Mouse (Mus musculus): Measurements from ENCODE around the gene Adamts17. TPM values are rescaled to one million over a fixed set of nuclear protein-coding genes. Genes with fewer than 3 reads are reported as not detected.

Adamts17 gene
- polyA plus RNA-seq, 1 experiment from 2014 or later: 3.4 TPM

- H3K27me3 ChIP-seq (ENCODE audit: control insufficient read depth, insufficient read depth, low read depth, low read length): no peaks in the 10 kb centered on the region
- no peak overlapping the region for H3K27ac ChIP-seq (ENCODE audit: low read length)
- no peaks in the 10 kb centered on the region for H3K4me1 ChIP-seq (ENCODE audit: control insufficient read depth, insufficient read depth, low read length)
- H3K9me3 ChIP-seq (replicated peaks; ENCODE audit: control insufficient read depth, low read length, poor library complexity, severe bottlenecking): no peaks in the 10 kb centered on the region
- no peak overlapping the region for H3K9ac ChIP-seq (ENCODE audit: low read depth, low read length)
- WGBS: 72% methylated on average over 3 of the region's 3 CpGs
- no peak overlapping the region for H3K4me2 ChIP-seq (ENCODE audit: low read length)
- ATAC-seq: no peak
- H3K4me3 ChIP-seq (ENCODE audit: low read depth, low read length): no peak overlapping the region
- H3K36me3 ChIP-seq (ENCODE audit: control insufficient read depth, insufficient read depth, low read length): no peaks in the 10 kb centered on the region
Measured at GRCm38 (mm10) chr7:66806801-66807200, 32.7 kb upstream of the Adamts17 start.

- ATAC-seq: no peak
- Histone ChIP-seq H3K9me3 (replicated peaks; ENCODE audit: control insufficient read depth, low read length, poor library complexity, severe bottlenecking) (no peaks in the 10 kb centered on the region), H3K4me1 (ENCODE audit: control insufficient read depth, insufficient read depth, low read length) (no peaks in the 10 kb centered on the region), H3K4me2 (ENCODE audit: low read length) (no peak overlapping the region), H3K36me3 (ENCODE audit: control insufficient read depth, insufficient read depth, low read length) (no peaks in the 10 kb centered on the region), H3K9ac (ENCODE audit: low read depth, low read length) (no peak overlapping the region), H3K4me3 (ENCODE audit: low read depth, low read length) (no peak overlapping the region), H3K27ac (ENCODE audit: low read length) (no peak overlapping the region), H3K27me3 (ENCODE audit: control insufficient read depth, insufficient read depth, low read depth, low read length) (no peaks in the 10 kb centered on the region)
- WGBS: 93% methylated on average over 7 of the region's 7 CpGs
Measured at GRCm38 (mm10) chr7:66810436-66810835, 29.1 kb upstream of the Adamts17 start.

- ATAC-seq: no peak
- Histone ChIP-seq H3K9me3 (replicated peaks; ENCODE audit: control insufficient read depth, low read length, poor library complexity, severe bottlenecking) (no peaks in the 10 kb centered on the region), H3K36me3 (ENCODE audit: control insufficient read depth, insufficient read depth, low read length) (no peaks in the 10 kb centered on the region)
Measured at GRCm38 (mm10) chr7:66811294-66811693, 28.2 kb upstream of the Adamts17 start.

GRCm38 (mm10) chr7:66812289-66812688 lies 27.2 kb upstream of the Adamts17 start:
- Histone ChIP-seq H3K36me3 (ENCODE audit: control insufficient read depth, insufficient read depth, low read length) (no peaks in the 10 kb centered on the region), H3K4me2 (ENCODE audit: low read length) (no peak overlapping the region), H3K9ac (ENCODE audit: low read depth, low read length) (no peak overlapping the region), H3K4me3 (ENCODE audit: low read depth, low read length) (no peak overlapping the region), H3K4me1 (ENCODE audit: control insufficient read depth, insufficient read depth, low read length) (no peaks in the 10 kb centered on the region), H3K27ac (ENCODE audit: low read length) (no peak overlapping the region), H3K9me3 (replicated peaks; ENCODE audit: control insufficient read depth, low read length, poor library complexity, severe bottlenecking) (no peaks in the 10 kb centered on the region), H3K27me3 (ENCODE audit: control insufficient read depth, insufficient read depth, low read depth, low read length) (no peaks in the 10 kb centered on the region)
- 89% methylated on average over 4 of the region's 4 CpGs for WGBS
- no peak for ATAC-seq

More at GRCm38 (mm10) chr7:66811294-66811693, 28.2 kb upstream of the Adamts17 start:
- Histone ChIP-seq H3K27me3 (ENCODE audit: control insufficient read depth, insufficient read depth, low read depth, low read length) (no peaks in the 10 kb centered on the region), H3K9ac (ENCODE audit: low read depth, low read length) (no peak overlapping the region), H3K27ac (ENCODE audit: low read length) (no peak overlapping the region), H3K4me2 (ENCODE audit: low read length) (no peak overlapping the region), H3K4me3 (ENCODE audit: low read depth, low read length) (no peak overlapping the region), H3K4me1 (ENCODE audit: control insufficient read depth, insufficient read depth, low read length) (no peaks in the 10 kb centered on the region)
- 86% methylated on average over 1 of the region's 1 CpGs for WGBS

- H3K27ac ChIP-seq (ENCODE audit: low read length): no peak overlapping the region
- no peak overlapping the region for H3K4me2 ChIP-seq (ENCODE audit: low read length)
- H3K36me3 ChIP-seq (ENCODE audit: control insufficient read depth, insufficient read depth, low read length): no peaks in the 10 kb centered on the region
- no peaks in the 10 kb centered on the region for H3K4me1 ChIP-seq (ENCODE audit: control insufficient read depth, insufficient read depth, low read length)
- no peak for ATAC-seq
- whole genome bisulfite sequencing: 67% methylated on average over 9 of the region's 9 CpGs
- no peaks in the 10 kb centered on the region for H3K27me3 ChIP-seq (ENCODE audit: control insufficient read depth, insufficient read depth, low read depth, low read length)
- no peak overlapping the region for H3K9ac ChIP-seq (ENCODE audit: low read depth, low read length)
- no peak overlapping the region for H3K4me3 ChIP-seq (ENCODE audit: low read depth, low read length)
- no peaks in the 10 kb centered on the region for H3K9me3 ChIP-seq (replicated peaks; ENCODE audit: control insufficient read depth, low read length, poor library complexity, severe bottlenecking)
Measured at GRCm38 (mm10) chr7:66812737-66813136, 26.8 kb upstream of the Adamts17 start.

- Histone ChIP-seq H3K27me3 (ENCODE audit: control insufficient read depth, insufficient read depth, low read depth, low read length) (no peaks in the 10 kb centered on the region), H3K4me1 (ENCODE audit: control insufficient read depth, insufficient read depth, low read length) (no peaks in the 10 kb centered on the region), H3K4me2 (ENCODE audit: low read length) (no peak overlapping the region), H3K27ac (ENCODE audit: low read length) (no peak overlapping the region), H3K36me3 (ENCODE audit: control insufficient read depth, insufficient read depth, low read length) (no peaks in the 10 kb centered on the region), H3K9ac (ENCODE audit: low read depth, low read length) (no peak overlapping the region), H3K4me3 (ENCODE audit: low read depth, low read length) (no peak overlapping the region), H3K9me3 (replicated peaks; ENCODE audit: control insufficient read depth, low read length, poor library complexity, severe bottlenecking) (no peaks in the 10 kb centered on the region)
- 64% methylated on average over 1 of the region's 1 CpGs for WGBS
- no peak for ATAC-seq
Measured at GRCm38 (mm10) chr7:66813172-66813571, 26.4 kb upstream of the Adamts17 start.

GRCm38 (mm10) chr7:66815526-66815925 lies 24.0 kb upstream of the Adamts17 start:
- Histone ChIP-seq H3K4me3 (ENCODE audit: low read depth, low read length) (no peak overlapping the region), H3K9me3 (replicated peaks; ENCODE audit: control insufficient read depth, low read length, poor library complexity, severe bottlenecking) (no peaks in the 10 kb centered on the region), H3K36me3 (ENCODE audit: control insufficient read depth, insufficient read depth, low read length) (no peaks in the 10 kb centered on the region), H3K27me3 (ENCODE audit: control insufficient read depth, insufficient read depth, low read depth, low read length) (no peaks in the 10 kb centered on the region), H3K4me1 (ENCODE audit: control insufficient read depth, insufficient read depth, low read length) (no peaks in the 10 kb centered on the region), H3K27ac (ENCODE audit: low read length) (no peak overlapping the region), H3K9ac (ENCODE audit: low read depth, low read length) (no peak overlapping the region), H3K4me2 (ENCODE audit: low read length) (no peak overlapping the region)
- ATAC-seq: no peak
- 85% methylated on average over 6 of the region's 6 CpGs for WGBS

- no peak overlapping the region for H3K9ac ChIP-seq (ENCODE audit: low read depth, low read length)
- H3K4me2 ChIP-seq (ENCODE audit: low read length): no peak overlapping the region
- no peaks in the 10 kb centered on the region for H3K27me3 ChIP-seq (ENCODE audit: control insufficient read depth, insufficient read depth, low read depth, low read length)
- no peaks in the 10 kb centered on the region for H3K4me1 ChIP-seq (ENCODE audit: control insufficient read depth, insufficient read depth, low read length)
- no peak for ATAC-seq
- no peaks in the 10 kb centered on the region for H3K9me3 ChIP-seq (replicated peaks; ENCODE audit: control insufficient read depth, low read length, poor library complexity, severe bottlenecking)
- WGBS: 25% methylated on average over 6 of the region's 6 CpGs
- H3K27ac ChIP-seq (ENCODE audit: low read length): no peak overlapping the region
- H3K4me3 ChIP-seq (ENCODE audit: low read depth, low read length): no peak overlapping the region
- no peaks in the 10 kb centered on the region for H3K36me3 ChIP-seq (ENCODE audit: control insufficient read depth, insufficient read depth, low read length)
Measured at GRCm38 (mm10) chr7:66820034-66820433, 19.5 kb upstream of the Adamts17 start.

- no peaks in the 10 kb centered on the region for H3K36me3 ChIP-seq (ENCODE audit: control insufficient read depth, insufficient read depth, low read length)
- no peak overlapping the region for H3K27ac ChIP-seq (ENCODE audit: low read length)
- H3K9ac ChIP-seq (ENCODE audit: low read depth, low read length): no peak overlapping the region
- ATAC-seq: no peak
- no peak overlapping the region for H3K4me2 ChIP-seq (ENCODE audit: low read length)
- no peak overlapping the region for H3K4me3 ChIP-seq (ENCODE audit: low read depth, low read length)
- no peaks in the 10 kb centered on the region for H3K27me3 ChIP-seq (ENCODE audit: control insufficient read depth, insufficient read depth, low read depth, low read length)
- no peaks in the 10 kb centered on the region for H3K9me3 ChIP-seq (replicated peaks; ENCODE audit: control insufficient read depth, low read length, poor library complexity, severe bottlenecking)
- WGBS: 75% methylated on average over 5 of the region's 5 CpGs
- no peaks in the 10 kb centered on the region for H3K4me1 ChIP-seq (ENCODE audit: control insufficient read depth, insufficient read depth, low read length)
Measured at GRCm38 (mm10) chr7:66830803-66831202, 8.7 kb upstream of the Adamts17 start.

- Histone ChIP-seq H3K4me2 (ENCODE audit: low read length) (no peak overlapping the region), H3K4me3 (ENCODE audit: low read depth, low read length) (no peak overlapping the region), H3K9me3 (replicated peaks; ENCODE audit: control insufficient read depth, low read length, poor library complexity, severe bottlenecking) (no peaks in the 10 kb centered on the region), H3K36me3 (ENCODE audit: control insufficient read depth, insufficient read depth, low read length) (no peaks in the 10 kb centered on the region), H3K9ac (ENCODE audit: low read depth, low read length) (no peak overlapping the region), H3K4me1 (ENCODE audit: control insufficient read depth, insufficient read depth, low read length) (no peaks in the 10 kb centered on the region), H3K27me3 (ENCODE audit: control insufficient read depth, insufficient read depth, low read depth, low read length) (no peaks in the 10 kb centered on the region), H3K27ac (ENCODE audit: low read length) (no peak overlapping the region)
- 64% methylated on average over 5 of the region's 5 CpGs for WGBS
- no peak for ATAC-seq
Measured at GRCm38 (mm10) chr7:66831295-66831694, 8.2 kb upstream of the Adamts17 start.
